Mouse (Mus musculus): ENCODE results near the gene Lhpp.

Lhpp gene

DNA sequence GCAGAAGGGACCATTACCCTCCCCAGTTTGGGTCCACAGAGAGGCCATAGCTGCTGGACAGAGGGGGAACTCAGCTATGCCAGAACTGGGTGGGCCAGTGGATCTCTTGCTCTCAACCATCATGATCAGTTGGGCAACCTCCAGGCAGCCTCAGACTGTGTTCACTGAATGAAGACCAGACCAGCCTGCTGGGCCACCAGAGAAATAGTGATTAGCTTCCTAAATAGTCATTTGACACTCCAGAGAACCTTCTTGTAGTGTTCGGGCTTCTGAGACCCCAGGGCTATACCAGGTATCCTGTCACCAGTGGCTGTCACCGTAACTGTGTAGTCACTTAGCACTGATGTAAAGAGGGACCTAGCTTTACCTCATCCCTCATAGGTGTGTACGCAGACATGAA lies 71.9 kb downstream of the Lhpp start:
- DNase-seq (ENCODE audit: extremely low spot score): no peak

- no peak for DNase-seq (ENCODE audit: extremely low spot score)
Measured at GRCm38 (mm10) chr7:132682901-132683300, 72.5 kb downstream of the Lhpp start.

GRCm38 (mm10) chr7:132683923-132684322 lies 73.5 kb downstream of the Lhpp start:
- no peak for DNase-seq (ENCODE audit: extremely low spot score)

DNA sequence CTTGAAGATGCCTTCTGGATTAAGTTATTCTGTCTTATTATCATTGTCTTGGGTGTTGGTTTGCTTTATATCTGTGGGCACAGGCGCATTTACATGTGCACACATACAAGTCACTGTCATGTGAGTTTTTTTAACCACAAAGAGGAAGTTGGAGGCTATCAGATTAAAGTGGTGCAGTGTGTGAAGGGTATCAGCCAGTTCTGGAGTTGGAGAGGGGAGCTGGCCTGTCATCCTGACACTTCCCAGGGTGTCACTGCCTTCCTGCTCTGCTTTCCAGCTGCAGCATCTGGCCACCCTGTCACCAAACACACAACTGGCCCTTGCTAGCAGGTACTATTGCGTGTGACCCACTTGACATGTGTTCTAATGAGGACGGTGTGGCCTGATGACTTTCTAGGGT lies 76.1 kb downstream of the Lhpp start:
- DNase-seq (ENCODE audit: extremely low spot score): no peak

DNA sequence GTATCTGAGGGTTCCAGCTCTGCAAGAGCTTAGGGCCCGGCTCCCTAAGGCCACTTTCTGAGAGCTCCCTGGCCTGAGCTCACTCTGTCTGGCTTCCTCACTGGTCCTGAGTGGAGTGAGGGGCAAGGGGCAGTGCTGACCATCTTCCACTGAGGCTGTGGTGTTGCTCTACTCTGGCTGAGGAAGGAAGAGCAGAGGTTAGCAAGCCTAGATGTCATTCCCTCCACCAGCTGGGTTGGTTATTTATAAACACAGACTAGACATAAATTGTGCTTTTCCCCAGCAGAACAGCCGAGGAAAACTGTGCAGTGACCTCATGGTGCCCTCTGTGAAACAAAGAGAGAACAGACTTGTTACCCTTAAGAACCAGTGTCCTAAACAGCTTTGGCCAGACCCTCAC lies 77.5 kb downstream of the Lhpp start:
- no peak for DNase-seq (ENCODE audit: extremely low spot score)

GRCm38 (mm10) chr7:132688721-132689120 lies 78.3 kb downstream of the Lhpp start:
- no peak for DNase-seq (ENCODE audit: extremely low spot score)

DNA sequence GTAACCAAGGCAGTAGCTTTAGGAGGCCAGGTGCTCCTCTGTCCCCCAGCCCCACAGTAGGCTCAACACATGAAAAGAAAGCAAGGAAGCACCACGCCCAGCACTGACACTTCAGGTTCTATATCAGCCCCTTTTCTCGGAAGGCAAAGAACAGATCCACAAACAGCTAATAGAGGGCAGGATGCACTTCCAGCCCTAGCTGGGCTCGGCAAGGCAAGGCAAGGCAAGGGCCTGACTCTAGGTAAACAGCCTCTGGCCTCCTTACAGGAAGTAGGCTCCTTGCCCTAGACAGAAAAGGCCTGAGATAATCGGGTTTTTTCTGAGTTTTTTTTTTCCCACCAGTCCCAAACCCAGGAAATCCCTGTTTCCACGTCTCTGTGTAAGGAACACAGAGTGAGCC lies 79.3 kb downstream of the Lhpp start:
- DNase-seq (ENCODE audit: extremely low spot score): no peak

- DNase-seq (ENCODE audit: extremely low spot score): no peak
Measured at GRCm38 (mm10) chr7:132690716-132691472, 80.5 kb downstream of the Lhpp start.

GRCm38 (mm10) chr7:132692719-132693118 lies 82.3 kb downstream of the Lhpp start:
- DNase-seq (ENCODE audit: extremely low spot score): no peak

DNA sequence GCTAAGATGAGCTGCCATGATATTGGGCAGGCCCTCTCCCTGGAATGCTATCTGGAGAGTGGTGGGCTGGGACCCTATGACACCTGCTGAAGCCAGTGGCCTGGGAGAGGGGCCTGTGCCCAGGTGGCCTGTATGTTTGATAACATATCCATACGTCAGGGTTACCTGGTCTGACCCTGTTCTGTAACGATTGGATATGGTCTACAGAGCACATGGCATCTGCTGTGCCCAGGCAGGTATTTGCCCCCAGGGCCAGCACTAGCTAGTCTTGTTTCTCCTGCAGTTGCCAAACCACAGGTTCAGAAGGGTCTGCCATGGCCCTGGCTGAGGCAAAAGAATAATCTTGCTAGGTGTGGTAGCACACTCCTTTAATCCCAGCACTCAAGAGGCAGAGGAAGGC lies 83.1 kb downstream of the Lhpp start:
- DNase-seq (ENCODE audit: extremely low spot score): no peak

DNA sequence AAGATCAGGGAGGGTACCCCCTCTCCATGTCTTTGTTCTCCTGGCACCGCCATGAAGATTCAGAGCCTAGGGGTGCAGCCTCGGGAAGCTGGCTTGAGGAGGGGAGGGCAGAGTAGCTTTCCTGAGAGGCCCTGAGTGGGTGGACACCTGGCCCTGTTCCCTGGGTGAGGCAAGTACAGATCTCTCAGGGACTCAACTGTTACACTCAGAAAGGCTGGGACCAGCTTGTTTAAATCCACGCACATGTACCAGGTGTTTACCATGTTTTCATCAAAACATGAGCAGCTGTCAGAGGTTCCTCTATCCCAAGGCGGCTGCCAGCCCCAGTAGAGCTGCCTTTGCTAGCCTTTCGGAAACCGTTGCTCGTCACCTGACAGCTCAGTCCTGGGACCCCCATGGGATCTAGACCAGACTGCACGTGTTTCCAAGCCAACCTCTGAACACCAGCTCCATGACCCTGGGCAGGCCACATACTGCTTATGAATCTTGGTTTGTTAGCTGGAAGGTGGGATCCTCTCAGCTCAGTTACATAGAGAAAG lies 86.9 kb downstream of the Lhpp start:
- no peak for DNase-seq (ENCODE audit: extremely low spot score)

GRCm38 (mm10) chr7:132698737-132699136 lies 88.3 kb downstream of the Lhpp start:
- no peak for DNase-seq (ENCODE audit: extremely low spot score)

GRCm38 (mm10) chr7:132699165-132699564 lies 88.7 kb downstream of the Lhpp start:
- no peak for DNase-seq (ENCODE audit: extremely low spot score)

- no peak for DNase-seq (ENCODE audit: extremely low spot score)
Measured at GRCm38 (mm10) chr7:132699639-132700038, 89.2 kb downstream of the Lhpp start.

DNA sequence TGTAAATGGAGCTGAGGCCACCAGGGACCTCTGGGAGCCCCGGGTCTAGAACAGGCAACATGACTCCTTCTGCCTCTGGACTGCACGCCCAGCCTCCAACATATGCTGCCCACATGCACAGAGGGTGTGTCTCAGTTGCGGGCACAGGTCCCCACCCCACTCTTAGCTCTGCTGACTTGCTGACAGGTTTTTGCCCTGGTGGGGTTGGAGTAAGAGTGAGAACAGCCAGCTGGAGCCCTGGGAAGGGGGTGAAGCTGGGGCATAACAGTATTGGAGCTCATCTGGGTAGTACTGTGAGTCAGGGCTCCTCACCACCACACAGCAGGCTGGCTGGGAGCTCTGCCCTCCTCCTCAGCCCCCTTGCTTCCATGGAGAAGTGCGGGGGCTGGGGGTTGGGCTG lies 89.7 kb downstream of the Lhpp start:
- no peak for DNase-seq (ENCODE audit: extremely low spot score)

GRCm38 (mm10) chr7:132701412-132701811 lies 91.0 kb downstream of the Lhpp start:
- no peak for DNase-seq (ENCODE audit: extremely low spot score)

DNA sequence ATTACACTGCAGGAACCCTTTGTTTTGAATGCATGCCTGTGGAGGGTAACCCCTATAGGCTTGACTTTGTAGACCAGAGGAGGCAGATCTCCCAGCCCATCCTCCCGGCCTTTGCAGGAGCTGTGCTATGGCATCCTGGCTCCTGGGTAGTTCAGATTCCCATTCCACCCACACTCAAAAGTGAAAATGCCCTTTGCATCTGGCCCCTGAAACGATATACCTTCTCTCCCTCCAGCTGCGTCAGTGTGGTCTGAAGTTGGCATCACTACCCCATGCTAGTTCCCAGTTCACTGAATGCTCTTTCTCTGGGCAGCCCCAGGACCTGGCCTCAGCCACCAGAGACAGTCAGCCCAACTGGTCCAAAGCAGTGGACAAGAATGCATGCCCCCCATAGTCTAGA lies 91.6 kb downstream of the Lhpp start:
- DNase-seq (ENCODE audit: extremely low spot score): no peak

DNA sequence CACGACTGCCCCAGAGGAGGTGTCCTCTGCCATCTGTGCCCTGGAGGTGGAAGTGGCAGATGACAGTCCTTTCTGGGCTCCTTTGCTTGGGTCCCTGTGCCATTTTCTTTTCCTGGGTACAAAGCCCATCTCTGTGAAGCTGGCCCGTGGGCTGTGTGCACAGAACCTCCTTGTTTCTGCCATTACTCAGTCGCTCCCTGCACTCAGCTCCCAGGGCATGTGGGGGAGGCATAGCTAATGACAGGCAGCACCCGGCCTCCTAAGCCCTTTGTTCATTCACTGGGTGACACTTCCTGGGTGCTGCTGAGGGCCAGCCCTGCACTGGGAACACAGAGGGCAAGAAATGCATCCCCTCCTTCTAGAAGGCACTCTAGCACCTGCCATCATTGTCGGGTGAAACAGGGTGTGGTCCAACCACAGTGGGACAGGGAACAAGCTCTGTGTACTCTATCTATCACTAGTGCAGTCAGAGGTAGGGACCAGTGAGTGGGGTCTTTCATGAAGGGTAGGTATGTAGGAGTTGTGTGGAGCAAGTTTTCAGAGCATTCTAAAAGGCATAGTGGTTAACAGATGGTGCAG lies 92.1 kb downstream of the Lhpp start:
- no peak for DNase-seq (ENCODE audit: extremely low spot score)

GRCm38 (mm10) chr7:132703515-132704309 lies 93.3 kb downstream of the Lhpp start:
- DNase-seq (ENCODE audit: extremely low spot score): no peak

GRCm38 (mm10) chr7:132704310-132704875 lies 94.0 kb downstream of the Lhpp start:
- DNase-seq (ENCODE audit: extremely low spot score): no peak

DNA sequence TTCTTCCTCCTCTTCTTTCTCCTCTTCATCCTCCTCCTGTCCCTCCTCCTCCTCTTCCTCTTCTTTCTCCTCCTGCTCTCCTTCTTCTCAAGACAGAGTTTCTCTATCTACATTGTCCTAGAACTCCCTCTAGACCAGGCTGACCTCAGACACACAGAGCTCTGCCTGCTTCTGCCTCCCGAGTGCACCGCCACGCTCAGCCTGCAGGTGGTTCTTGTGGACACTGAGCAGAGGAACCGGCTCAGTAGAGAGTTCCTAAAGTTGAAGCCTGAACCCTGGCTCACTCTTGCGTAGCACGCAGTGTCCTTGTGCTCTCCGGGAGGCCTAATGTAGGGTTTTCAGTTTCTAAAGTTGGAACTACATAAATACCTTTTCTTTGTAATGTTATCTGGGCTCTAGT lies 94.7 kb downstream of the Lhpp start:
- no peak for DNase-seq (ENCODE audit: extremely low spot score)

DNA sequence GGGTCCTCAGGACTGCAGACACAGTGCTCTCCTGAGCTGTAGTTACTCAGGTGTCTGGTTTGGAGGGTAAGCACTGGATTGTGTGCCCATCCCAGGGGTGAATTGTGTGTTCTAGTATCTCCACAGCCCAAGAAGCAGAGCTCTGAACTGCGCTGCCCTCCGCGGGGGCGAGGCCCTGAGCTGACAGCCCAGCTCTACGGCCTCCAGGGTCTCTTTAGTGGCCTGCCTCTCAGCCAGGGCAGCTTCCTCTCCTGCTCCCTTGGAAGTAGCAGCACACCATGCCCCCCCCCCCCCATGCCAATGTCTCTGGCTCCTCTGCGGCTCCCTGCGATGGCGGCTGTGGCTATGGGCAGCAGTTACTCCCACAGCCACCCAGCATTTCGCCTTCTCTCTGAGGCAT lies 101.1 kb downstream of the Lhpp start:
- DNase-seq (ENCODE audit: extremely low spot score): no peak

Measured in embryo, embryonic 9.5 days (tissue).